Mouse (Mus musculus): ENCODE data around the gene Tifab.

Gene Tifab

DNA sequence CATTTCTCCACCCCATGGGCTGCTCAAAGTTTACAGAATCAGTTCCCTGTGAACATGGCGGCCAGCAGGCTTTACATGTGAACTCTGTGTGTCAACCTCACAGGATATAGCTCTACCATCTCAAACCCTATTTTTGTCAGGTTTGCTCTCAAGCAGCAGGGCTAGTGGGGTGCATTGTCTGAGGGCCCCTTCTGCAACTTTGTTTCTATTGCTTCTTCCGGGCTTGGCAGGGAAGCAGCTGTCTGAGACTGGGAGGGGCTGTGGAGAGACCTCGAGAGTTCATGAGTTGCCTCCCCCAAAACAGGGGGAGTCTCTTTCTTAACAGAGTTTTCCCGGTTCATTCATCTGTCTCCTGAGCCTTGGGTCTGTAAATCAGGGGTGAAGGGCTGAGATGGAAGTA is 2.8 kb downstream of the Tifab start:
- peak; percentile 65 for DNase-seq

DNA sequence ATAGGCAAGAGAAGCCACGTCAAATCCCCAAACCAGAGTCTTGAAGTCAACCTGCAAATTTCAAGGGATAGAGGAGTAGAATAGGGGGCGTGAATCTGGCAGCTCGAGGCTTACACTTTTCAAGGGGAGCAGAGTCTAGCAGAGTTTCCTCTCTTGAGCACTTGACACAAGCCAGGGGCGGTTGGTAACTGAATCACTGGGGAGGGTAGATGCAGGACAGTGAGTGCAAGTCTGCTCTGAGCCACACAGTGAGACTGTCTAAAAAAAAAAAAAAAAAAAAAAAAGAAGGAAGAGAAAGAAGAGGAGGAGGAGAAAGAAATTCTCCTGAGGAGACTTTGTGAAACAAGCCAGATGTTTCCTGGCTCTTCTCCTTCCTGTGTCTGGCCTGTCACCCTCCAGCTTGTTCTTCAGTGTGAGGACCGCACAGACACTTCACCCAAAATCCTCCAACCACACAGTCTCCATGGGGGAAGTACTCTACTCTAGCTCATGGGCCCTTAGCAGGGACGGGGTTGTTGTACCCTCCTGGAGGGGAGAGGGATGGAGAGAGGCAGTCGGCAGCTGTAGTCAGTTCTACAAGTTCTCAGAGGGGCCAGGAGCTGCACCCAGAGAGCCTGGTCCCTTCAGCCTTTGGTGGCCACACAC is 5.7 kb downstream of the Tifab start:
- DNase-seq = peak; percentile 30

DNA sequence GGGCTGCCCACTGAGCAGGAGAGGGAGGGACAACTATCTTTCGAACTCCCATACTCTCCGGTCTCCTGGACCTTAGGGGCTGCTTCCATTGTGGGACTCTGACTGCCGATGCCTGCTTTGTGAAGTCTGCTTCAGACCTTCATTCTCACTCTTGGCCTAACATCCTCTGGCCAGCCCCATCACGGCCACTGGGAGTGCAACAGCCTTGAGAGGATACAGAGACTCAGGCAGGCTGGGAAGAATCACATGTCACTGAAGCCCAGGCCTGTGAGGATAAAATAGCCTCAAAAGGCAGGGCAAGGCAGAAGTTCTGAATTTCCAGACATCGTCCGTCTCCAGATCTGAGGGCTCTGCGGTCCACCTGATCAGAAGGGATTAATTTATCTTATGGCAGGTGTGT is 6.6 kb downstream of the Tifab start:
- no peak for DNase-seq

DNA sequence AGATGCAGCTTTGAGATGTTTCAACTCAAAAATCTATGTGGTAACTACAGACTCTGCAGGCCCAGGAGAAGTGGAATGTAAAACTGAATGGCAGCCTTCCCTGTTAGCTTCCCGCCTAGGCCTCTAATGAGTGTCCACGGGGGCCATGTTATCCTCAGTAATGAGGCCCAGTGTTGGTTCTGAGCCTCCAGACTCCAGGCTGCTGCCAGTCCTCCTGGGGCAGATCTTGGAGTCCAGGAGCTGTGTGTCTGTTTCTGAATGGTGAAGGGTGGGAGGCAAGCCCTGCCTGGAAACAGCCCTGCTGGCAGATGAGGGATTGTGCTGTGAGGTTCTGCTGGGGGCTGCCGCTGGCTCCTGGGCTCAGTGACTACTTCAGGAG is 10.3 kb downstream of the Tifab start:
- no peak for DNase-seq

DNA sequence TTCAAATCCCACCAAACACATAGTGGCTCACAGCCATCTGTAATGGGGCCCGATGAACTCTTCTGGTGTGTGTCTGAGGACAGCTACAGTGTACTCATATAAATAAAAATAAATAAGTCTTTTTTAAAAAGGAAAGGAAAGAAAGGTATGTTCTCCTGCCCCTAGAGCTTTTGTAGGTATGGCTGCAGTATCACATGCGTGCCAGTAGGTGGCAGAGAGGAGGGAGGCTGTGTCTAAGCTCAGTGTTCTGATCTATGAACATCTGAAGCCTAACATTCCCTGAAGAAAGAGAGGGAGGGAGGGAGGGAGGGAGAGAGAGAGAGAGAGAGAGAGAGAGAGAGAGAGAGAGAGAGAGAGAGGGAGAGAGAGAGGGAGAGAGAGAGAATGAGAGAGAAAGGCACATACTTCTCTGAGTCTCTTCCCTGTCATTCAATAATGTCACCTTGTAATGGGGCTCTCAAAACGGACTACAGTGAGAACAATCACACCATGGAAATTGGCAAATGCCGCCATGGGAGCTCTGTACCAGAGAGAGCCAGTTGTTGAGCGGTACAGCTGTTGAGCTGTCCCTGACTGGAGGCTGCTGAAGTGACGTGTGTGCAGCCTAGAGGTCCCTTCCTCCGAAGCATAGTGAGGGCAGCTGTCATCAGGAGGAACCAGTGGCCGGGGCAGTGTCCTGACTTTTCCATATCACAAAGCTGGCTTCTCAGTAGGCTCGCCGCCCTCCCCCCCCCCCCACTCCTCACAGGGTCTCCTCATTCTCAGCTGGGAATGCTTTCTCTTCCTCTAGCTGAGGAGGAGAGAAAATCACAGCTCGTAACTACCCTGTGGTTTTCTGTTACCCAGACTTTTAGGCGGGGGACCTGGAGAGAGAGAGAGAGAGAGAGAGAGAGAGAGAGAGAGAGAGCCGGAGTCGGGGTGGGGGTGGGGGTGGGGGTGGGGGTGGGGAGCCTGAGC is 11.0 kb downstream of the Tifab start:
- peak; percentile 51 for DNase-seq

DNA sequence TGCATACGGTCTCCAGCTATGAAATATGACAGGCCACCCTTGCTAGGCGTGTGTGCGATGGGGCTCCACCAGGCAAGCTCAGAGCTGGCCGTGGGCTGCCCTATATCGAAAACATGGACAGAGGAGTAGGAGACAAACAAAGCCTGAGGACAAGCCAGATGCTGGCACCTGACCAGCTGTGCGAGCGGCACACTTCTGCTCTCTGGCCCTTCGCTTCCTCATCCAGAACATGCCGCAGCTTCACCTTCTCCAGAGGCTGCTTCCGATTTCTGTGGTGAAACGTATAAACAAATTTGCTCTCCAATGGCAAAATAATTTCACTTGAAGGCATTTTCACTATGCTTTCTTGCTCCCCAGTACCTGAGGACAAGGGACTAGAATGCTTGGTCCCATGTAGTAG is 13.1 kb downstream of the Tifab start:
- no peak for DNase-seq

DNA sequence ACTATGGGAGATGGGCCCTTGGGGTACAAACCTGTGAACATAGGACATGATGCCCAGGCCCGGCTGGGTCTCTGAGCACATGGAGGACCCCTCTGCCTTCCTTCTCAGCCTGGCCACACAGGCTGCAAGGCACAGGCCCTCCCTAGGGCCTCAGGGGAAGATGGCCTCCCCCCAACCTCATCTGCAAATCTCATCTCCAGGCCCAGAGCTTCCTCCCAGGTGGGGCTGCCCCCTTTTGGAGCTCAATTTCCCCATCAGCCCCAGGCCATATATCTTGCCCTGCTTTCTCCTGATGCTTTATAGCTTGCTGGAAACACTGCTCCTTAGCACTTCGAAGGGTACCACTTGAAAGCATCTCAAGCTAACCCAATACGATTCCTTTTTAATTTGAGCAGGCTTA is 14.3 kb downstream of the Tifab start:
- no peak for DNase-seq

DNA sequence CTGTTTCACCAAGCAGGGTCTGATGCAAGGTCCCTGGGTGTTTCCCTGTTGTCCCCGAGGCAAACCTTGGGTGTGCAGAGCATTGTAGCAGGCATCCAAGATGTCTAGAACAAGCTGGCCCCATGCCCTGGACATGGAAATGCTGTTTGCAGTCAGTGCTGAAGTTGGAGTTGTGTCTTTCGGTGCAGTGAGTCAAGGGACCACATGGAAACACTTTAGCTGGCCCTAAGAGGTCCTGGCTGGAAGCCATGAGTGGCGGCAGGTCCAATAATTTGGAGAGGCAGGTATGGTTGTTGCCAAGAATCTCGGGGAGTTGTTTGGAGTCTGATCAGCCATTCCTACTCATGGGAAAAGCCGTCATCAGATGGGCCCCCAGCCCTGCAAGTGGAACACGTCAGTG is 14.9 kb downstream of the Tifab start:
- DNase-seq = no peak

DNA sequence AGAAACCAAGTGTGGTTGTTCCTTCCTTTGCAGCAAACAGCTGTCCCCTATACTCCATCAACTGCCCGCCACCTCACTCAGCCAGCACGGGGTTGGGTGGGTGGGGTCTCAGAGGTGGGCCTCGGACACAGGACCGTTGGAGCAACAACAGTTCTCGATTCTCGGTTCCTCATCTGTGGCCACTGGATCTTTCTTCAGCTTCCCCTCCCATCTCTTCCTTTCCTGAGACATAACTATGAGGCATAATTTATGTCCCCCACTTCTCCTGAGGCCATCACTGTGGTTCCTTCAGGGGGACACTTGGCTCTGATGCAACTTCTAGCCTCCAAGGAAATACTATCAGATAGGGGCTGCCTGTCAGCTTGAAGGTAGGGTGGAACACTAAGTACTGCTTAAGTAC is 15.8 kb downstream of the Tifab start:
- no peak for DNase-seq

DNA sequence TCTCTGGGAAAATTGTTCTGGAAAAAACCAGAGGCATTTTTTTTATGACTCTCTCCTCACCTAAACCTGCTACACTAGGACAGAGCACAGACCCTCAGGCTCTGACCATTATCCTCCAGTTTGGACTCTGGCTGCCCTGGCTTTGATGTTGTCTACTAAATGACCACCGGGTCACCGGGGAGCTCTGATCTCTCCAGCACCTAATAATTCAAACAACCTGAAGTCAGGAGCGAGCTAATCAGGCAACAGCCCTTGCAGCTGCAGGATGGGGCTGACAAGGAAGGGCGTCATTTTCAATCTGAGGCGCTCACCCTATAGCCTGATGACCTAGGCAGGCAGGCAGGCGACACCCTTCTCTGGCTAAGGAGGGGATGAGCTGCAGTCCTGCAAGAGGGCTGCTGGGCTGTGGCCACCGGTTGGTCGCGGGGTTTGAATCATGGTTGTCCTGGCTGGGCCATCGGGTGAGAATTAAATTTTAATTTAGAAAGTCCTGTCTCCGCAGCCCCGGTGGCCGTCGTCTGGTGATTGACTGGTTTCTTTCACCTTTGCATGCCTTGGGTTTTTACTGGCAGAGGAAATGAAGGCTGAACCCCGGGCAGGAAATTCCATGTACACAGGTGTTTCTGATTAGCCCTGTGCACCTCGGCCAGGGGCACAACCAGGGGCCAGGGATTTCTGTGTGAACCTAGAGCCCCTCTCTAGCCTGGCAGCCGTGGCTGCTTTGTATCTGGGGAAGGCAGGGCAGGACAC is 18.9 kb downstream of the Tifab start:
- DNase-seq = no peak

DNA sequence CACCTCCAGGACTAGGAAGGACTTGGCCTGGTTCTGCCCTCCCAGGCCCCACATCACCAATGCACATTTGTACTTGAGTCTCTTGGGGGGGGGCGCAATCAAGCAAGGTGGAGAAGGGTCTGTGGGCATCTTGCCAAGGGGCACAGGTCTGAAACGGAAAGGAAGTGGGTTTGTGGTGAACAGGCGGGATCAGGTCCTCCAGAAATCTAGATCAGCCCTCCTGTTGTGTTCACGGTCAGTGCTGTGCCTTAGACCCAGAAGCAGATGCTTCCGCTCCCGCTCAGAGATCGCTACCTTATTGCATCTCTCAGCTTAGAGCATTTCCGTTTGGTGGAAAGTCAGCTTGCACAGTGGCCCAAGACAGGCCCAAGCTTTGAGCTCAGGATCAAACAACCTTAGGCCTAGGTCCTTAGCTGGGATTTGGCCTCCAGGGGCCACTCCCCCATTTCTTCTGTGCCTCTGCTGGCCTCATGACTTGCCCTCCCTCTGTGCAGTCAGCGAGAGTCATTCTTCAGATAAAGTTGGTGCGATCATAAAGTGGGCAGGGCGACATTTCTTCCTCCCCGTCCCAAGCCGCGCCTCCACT is 19.6 kb downstream of the Tifab start:
- peak; percentile 48 for DNase-seq

DNA sequence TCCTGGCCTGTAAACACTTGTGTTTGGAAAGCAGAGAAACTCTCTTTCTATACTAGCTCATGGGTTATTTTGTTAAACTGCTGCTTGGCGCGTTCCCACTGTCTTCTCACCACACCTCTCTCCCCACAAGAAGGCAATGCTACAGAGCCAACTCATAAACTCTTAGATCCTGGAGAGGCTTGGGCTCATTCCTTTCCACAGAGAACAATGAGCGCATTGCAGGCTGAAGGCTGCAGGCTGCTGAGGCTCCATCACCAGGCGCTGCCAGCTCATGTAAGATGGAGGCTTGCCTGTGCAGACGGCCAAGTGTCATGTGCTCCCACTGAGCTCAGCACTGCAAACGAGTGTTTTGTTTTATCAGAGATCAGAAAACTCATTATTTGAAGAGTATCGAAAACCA is 23.0 kb downstream of the Tifab start:
- no peak for DNase-seq

DNA sequence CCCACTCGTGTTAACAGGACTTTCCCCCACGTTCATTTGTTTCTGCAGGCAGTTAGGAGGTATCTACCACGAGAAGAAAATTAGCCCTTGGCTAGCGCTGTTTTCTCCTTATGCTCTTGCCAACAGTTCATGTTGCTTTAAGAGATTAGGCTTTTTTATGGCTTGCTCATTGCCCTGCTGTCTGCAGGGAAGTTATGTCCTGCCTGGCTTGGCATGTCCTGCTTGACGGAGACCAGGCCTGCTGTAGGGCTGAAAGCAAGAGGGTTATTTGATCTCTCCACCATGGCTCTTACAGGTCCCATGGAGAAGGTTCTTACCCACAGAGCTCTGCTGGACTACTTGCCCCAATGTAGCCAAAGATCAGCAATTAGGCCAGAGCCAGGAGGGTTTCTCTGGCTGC is 23.6 kb downstream of the Tifab start:
- DNase-seq = no peak

DNA sequence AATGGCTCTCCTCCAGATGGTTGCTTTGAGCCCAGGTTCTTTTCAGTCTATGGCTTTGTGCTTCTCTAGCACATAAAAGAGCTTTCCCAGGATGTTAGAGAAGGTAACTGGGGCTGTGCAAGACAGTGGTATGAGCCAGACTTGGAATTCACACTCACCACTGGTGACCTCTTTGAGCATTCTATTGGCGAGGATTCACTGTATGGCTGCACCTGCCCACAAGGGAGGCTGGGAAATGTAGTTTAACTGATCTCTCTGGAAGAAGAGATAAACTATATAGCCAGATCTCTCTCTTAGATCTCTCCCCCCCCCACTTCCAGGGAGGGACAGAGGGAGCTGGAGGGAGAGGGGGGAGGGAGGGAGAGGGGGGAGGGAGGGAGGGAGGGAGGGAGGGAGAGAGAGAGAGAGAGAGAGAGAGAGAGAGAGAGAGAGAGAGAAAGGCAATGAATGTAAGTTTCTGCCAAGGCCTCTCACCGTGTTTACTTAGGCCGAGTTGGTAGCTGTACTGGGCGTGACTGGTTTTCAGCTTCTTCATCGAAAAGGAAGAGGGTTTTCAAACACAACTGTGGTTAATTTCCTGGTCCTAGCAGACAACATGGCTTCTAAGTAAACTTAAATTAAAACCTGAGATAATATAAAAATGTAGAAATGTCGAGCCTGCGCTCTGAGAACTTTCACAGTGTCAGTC is 25.8 kb downstream of the Tifab start:
- no peak for DNase-seq

DNA sequence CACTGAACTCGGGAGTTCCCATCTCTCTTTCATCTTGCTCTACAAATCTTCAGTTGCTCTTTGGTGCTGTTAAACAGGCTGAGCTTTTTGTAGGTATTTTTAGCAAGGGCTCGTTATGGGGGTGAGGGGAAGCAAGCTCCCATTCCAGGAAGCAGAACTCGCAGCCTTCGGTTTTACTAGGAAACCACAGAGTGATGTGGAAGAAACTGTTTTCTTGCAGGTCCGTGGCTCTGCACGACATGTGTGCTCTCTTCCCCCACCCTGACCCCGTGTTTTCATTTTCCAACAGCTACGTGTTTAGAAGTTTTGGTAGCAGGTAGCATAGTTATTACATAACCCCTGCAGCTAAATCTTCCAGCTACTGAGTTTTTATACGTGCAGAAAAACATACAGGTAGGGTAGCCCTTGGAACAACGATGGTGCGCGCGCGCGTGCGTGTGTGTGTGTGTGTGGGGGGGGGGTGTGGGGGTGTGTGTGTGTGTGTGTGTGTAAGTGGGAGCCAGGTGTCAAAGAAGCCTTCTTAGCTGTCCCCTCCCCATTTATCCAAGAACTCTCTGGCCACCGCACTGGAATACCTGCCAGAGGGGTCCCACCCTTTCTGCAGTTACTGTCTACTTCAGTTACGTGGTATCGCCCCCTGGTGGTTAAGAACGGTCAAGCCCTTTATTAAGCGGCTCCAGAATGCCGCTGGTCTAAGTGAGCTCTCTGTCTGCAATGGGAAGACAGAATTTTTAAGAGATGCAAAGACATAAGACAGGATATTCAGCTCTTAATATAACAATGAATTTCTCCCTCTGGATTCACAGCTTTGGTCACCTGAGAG is 27.1 kb downstream of the Tifab start:
- peak; percentile 79 for DNase-seq

DNA sequence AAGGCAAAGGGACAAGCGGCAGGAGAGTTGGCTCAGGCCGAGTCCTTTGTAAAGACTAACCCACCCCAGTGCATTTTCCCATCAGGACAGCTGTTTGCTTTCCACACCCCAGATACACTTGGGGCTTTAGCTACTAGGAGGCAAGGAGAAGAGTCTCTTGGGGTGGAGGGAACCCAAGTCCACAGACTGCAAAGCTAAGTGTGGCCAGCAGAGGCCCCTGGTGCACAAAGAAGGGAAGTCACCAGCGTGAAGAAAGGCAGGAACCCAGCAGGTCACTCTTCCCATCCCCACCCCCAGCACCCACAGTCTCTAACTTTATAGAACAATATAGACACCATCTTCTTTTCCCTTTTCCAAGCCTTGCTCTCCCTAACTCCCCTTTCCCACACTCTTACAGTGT is 33.2 kb downstream of the Tifab start:
- peak; percentile 79 for DNase-seq

DNA sequence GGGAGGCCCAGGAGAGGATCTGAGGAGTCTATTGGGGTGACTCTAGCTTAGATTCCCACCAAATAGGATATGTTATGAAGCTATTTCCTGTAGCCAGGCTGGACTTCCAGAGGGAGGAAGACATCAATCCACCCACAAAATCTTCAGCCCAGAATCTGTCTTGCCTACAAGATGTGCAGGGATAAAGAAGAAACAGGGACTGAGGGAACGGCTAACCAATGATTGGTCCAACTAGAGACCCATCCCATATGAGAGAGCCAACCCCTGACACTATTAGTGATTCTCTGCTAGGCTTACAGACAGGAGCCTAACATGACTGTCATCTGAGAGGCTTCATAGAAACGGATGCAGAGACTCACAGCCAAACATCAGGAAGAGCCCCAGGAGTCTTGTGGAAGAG is 34.7 kb downstream of the Tifab start:
- no peak for DNase-seq

DNA sequence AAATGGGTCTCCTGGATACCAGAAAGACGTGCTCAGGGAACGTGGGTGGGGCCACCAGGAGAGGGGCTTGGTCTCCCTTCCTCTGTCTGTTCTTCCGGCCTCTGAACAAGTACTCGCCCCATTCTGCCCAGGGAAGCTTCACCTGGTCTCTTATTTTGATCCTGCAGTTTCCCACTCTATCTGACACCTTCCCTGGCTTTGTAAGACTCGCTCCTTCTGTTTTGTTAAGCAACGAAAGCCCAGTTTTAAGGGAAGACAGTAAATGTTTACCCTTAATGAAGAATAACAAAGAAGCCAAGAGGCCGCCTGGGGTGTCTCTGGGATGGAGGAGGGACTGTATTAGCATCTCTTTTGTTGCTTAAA is 35.6 kb downstream of the Tifab start:
- DNase-seq = no peak

DNA sequence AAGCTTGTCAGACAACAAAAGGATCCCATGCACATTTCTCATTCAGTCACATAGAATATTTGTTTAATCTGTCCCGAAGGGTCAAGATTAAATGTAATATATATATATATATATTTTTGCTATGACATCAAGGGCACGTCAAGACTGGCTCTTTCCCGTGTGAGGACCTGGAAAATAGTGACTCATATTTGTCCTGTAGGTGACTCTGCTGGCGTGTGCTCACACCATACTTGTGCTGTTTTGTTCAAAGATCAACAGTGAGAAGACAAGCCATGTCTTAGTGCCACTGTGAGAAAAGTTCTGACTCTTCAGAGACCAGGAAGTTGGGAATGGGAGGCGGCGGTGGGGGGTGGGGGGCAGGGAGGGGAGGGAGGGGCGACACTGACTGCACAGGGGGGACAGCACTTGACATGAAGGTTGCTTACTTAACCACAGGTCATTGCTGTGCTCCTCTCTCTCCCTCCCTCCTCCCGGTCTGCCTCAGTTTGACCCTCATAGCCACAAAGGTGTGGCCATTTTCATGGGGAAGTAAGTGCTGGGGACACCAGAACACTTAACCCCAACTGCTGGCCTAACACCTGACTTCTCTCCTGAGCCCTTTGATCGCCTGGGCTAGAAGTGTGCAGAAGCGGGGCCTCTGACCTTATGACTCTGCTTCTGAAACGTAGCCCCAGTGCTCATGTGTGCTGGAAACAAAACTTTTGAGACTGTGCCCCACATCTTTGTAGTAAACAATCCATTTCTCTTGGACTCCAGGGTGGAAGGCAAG is 36.1 kb downstream of the Tifab start:
- no peak for DNase-seq

DNA sequence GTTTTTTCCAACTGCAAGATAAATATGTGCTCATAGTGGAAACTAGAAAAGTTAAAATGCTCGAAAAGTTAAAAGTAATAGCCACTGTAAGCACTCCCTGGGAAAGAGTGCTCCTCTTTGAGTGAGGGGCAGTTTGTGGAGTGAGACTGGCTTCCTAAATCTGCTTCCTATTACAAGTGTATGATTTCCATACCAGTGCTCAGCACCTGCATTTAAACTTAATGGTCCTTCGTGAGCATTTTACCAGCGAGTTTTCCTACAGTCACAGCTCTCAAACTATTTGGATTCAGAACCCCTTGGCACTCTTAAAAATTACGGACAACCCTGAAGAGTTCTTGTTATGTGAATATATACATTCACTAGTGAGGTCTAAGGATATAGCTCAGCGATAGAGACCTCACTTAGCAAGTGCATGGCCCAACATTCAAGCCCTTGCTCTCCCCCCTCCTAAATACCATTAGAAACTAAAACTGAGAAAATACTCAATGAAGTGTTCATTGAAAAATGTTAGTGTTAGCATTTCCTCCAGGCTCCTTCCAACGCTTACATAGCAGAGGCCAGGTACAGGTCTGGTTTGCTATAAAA is 39.4 kb downstream of the Tifab start:
- DNase-seq = no peak

DNA sequence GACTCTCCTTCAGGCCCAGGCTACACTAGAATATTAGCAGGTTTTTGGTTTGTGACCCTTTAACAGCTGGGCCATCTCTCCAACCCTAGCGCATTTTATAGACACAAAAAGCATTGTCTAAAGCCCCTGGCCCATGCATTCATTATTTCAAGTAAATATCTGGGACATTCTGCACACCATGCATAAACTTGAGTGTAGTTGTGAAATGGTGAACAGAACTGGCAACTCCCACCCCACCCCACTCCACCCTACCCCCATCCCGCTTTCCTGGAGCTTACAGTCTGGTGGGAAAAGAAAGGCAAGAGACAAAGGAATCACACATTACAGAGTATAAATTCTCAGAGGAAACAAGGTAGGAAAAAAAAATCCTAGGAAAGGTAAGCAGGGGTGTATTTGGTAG is 42.5 kb downstream of the Tifab start, which contains the start of gene H2afy:
Gene H2afy, minus strand, starts transcription at position 162 of the 400 bp plus-strand sequence.
- DNase-seq = no peak
